Mouse (Mus musculus): Measurements from ENCODE around the gene Qrsl1.
"Not testable (repeated sequence)": the region's sequence is repeated elsewhere in the genome, so short reads cannot be mapped to it uniquely, and the experiment has no call there.

The Qrsl1 gene

DNA sequence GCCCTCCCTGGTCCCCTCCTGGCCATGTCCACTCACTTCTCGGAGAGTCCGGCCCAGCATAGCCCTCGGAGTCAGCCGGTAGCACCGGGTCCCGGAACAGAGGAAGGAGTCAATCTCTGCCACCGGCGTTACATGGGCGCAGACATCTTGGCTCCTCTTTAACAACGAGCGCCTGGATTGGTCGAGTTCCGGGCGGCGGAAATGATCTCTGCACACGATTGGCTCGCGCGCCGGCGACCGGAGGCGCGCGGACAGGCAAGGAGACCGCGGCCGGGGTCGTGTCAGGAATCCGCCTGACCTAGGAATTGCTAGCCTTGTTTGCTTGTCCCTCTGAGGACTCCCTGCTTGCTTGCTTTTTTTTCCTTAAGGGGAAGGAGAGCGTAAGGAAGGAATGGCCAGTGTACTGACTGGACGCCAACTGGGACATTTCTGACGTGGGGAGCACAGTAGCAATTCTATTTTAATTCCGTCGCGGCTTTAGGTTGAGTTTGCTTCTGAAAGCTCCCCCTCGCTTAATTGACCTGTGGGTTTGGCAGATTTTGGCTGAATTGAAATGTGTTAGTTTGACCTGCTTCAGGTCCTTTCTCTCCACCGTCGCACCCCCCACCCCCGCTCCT is at the start of gene Qrsl1, which contains the start of gene Rtn4ip1:
Gene Qrsl1, minus strand, starts transcription at position 168 of the 617 bp plus-strand sequence.
Gene Rtn4ip1, plus strand, starts transcription at position 230 of the 617 bp plus-strand sequence.
- in situ Hi-C loops (cut with MboI; ENCODE audit: low pct_unique_long_range_greater_than_20kb in 1 of 2, low sequenced_read_pairs in 2 of 2, unreplicated experiment in 1 of 2): no loop called here

DNA sequence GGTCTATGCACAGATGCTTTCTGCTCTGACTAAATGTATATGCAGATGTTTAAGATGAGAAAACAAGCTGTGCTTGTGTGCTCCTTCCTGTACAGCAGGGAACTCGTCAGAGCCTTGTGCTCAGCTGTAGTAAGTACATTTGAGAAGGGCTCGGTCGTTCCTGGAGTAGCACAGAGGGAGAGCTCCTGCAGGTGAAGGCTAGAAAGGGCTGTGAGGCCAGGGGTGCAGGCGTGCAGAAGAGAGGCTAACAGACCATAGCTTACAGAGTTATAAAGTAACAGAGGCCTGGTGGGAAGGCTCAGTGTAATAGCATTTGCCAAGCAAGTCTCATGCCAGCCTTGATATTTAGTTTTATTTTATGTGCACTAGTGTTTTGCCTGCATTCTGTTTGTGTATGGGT is 43.9 kb upstream of the Qrsl1 start:
- in situ Hi-C loops (cut with MboI; ENCODE audit: low pct_unique_long_range_greater_than_20kb in 1 of 2, low sequenced_read_pairs in 2 of 2, unreplicated experiment in 1 of 2): no loop called here

DNA sequence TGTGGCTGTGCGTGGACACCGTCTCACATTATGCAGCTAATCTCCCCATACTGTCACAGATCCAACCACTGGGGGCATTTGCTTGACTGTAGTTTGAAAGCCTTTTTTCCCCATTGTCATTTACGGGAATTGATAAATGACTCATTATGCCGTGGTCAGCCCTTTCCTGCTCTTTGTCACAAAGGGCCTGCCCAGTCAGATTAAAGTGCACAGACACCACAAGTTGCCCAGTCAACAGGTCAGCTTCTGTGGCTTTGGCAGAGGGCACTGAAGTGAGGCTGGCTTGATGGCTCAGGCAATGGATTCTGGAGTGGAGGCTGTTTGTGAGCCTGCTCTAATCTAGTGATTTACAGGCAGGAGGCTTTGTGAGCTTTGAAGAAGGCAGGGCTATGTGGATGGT is 42.2 kb upstream of the Qrsl1 start:
- in situ Hi-C loops (cut with MboI; ENCODE audit: low pct_unique_long_range_greater_than_20kb in 1 of 2, low sequenced_read_pairs in 2 of 2, unreplicated experiment in 1 of 2): no loop called here

DNA sequence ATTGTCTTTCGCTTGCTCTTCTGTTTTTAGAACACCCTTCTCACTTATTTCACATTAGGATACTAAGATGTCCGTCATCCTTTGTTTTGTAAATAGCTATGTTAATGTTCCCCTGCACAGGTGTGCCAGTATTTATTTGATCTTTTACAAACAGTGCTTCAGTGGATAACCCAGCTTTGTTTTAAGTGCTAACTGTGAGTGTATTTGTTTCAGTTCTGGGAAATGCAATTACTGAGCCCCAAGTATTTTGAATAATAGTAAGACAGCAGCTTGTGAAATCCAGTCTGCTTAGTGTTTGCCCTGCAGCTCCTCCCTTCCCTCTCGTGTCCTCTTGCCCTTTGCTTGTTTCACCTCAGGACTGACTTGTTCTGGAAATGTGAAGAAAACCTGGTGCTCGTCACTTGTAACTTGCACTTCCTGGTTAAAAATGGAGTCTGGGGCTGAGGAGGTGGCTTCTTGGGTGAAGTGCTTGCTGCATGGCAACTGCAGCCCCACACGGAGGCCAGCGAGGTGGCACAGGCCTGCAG is 37.7 kb upstream of the Qrsl1 start:
- in situ Hi-C loops (cut with MboI; ENCODE audit: low pct_unique_long_range_greater_than_20kb in 1 of 2, low sequenced_read_pairs in 2 of 2, unreplicated experiment in 1 of 2): no loop called here

DNA sequence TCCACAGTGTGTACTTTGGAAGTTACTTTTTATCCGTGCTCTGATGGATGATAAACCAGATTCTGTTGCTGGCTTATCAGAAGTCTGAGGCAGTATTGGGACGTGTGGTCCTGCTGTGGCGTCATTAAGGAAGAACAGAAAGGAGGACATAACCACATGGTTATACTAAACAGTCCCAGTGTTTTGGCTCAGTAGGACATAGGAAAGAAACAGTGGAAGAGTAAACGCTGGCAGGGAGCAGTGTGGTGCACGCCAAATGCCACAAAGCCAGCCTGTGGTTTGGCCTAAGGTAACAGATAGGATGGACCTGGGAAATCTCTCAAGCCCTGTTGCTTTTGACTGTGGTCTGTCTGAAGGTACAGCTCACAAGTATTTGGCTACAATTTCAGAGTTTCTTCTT is 27.1 kb upstream of the Qrsl1 start:
- in situ Hi-C loops (cut with MboI; ENCODE audit: low pct_unique_long_range_greater_than_20kb in 1 of 2, low sequenced_read_pairs in 2 of 2, unreplicated experiment in 1 of 2): no loop called here

DNA sequence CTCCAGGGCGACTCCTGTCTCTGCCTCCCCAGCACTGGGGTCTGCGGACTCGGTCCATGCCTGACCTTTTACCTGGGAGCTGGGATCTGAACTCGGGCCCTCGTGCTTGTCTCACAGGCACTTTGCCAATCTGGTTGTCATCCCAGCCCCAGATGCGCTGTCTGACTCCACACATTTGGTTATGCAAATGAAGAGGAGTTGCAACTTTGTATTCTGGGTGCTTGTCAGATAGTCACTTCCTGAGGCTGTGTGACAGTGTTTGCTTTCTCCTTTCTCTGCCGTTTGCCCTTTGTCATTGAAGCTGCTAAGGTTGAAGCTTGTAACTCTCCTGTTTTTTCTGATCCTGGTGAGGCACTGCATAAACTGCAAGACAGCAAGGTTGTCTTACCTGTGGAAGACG is 26.2 kb upstream of the Qrsl1 start:
- in situ Hi-C loops (cut with MboI; ENCODE audit: low pct_unique_long_range_greater_than_20kb in 1 of 2, low sequenced_read_pairs in 2 of 2, unreplicated experiment in 1 of 2): no loop called here

DNA sequence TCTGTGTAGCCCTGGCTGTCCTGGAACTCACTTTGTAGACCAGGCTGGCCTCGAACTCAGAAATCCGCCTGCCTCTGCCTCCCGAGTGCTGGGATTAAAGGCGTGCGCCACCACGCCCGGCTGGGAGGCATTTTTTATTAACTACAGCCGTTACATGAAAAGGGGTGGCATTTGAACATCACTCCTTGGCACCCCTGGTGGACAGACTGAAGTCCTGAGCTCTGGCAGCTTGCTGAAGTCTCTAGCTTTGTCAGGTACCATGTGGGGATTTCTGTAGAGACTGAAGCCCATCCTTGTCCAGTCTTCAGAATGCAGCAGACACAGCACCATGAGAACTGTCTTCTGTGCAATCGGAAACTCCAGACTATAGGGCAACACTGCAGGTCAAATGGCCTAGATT is 24.2 kb upstream of the Qrsl1 start:
- in situ Hi-C loops (cut with MboI; ENCODE audit: low pct_unique_long_range_greater_than_20kb in 1 of 2, low sequenced_read_pairs in 2 of 2, unreplicated experiment in 1 of 2): not testable (repeated sequence)

DNA sequence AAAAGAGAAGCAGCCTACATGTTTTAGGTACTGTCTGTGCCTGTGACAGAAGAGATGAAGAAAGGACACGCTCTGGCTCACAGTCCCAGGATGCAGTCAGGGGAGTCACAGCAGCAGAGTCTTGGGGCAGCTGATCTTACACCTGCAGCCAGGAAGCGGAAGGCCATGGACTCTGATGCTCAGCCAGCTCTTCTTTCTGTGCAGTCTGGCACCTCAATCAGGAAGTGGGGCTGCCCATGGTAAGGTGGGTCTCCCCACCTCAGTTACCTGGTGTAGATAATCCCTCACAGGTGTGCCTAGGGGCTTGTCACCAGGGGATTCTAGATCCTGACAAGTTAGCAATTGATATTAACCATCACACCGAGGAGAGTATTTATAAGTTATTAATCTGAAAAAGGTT is 21.6 kb upstream of the Qrsl1 start:
- in situ Hi-C loops (cut with MboI; ENCODE audit: low pct_unique_long_range_greater_than_20kb in 1 of 2, low sequenced_read_pairs in 2 of 2, unreplicated experiment in 1 of 2): no loop called here

DNA sequence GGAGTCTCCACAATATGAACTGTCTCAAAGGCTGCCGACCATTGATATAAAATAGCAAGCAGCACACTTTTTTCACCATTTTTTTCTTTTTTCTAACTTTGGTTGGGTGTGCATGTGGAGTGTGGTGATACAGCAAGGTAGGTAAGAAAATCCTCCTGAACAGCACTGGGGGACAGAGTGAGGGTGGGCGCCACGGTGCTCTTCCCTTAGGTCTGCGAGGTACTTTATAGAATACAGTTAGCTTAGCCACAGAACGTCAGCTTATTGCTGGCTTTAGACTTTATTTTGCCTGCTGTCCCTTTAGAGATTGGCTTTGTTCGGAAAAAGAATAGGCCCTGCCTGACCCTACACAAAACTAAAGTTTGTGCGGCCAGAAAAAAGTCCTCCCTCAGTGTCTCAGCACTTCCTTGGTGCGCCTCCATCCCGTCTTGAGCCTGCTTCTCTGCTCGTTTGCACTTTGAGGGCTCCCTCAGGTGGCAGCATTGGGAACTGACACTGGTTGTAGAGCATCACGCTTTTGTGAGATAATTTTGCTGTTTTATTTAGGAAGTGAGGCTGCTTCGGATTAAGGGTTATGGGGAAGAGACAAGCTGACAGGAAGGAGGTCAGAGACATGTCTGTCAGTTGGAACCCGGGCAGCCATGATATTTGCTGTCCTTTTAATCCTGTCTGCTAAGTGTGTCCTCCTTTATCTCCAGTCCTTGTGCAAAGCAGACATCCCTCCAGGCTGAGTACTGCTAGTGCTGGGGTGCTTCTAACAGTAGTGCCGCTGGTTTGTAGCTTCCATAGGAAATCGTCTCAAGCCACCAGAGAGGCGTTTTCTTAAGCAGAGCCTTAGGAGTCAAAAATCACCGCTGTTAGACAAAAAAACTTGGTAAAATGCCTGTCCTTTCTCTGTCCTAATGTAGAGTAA is 17.4 kb upstream of the Qrsl1 start:
- in situ Hi-C loops (cut with MboI; ENCODE audit: low pct_unique_long_range_greater_than_20kb in 1 of 2, low sequenced_read_pairs in 2 of 2, unreplicated experiment in 1 of 2): loop anchor here (10.0 kb wide), 2 partner anchors 334 to 344 kb away; partner anchors contain the start of gene Cd24a (in 1 of the 2)

DNA sequence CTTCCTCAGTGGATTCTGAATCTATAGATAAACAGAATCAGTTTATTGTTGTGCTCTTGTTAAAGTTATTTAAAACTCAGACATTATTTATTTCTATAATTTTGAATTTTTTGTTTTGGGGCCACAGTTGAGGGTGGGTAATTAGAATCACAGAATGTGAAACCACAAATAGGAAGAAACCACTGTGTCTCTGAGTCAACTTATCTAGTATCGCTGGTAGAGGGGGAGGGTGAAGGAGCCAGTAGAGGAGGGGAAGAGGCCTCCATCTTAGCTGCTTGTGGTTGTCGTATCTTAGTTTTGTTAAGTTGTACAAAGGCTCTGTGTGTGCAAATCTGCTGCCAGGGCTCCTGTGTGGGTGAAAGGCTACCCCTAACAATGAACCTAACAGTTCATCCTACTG is 15.2 kb upstream of the Qrsl1 start:
- in situ Hi-C loops (cut with MboI; ENCODE audit: low pct_unique_long_range_greater_than_20kb in 1 of 2, low sequenced_read_pairs in 2 of 2, unreplicated experiment in 1 of 2): loop anchor here (10.0 kb wide), 2 partner anchors 332 to 342 kb away; partner anchors contain the start of gene Cd24a (in 1 of the 2)

DNA sequence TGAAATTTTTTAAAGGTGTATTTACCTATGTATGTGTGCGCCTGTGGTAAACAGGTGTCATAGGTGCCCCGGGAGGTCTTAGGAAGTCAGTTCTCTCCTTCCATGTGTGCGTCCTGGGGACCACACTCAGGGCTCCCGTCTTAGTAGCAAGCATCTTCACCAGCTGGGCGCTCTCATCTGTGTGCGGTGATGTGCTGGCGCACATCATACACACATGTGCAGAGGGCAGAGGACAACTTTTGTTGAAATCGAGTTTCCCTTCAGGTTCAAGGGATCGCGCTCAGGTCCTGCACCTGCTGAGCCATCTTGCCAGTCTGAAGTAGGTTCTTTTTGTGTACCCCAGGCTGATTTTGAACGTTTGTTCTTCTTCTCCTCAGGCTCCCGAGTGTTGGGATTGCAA is 14.6 kb upstream of the Qrsl1 start:
- in situ Hi-C loops (cut with MboI; ENCODE audit: low pct_unique_long_range_greater_than_20kb in 1 of 2, low sequenced_read_pairs in 2 of 2, unreplicated experiment in 1 of 2): loop anchor here (10.0 kb wide), 2 partner anchors 331 to 341 kb away; partner anchors contain the start of gene Cd24a (in 1 of the 2)

DNA sequence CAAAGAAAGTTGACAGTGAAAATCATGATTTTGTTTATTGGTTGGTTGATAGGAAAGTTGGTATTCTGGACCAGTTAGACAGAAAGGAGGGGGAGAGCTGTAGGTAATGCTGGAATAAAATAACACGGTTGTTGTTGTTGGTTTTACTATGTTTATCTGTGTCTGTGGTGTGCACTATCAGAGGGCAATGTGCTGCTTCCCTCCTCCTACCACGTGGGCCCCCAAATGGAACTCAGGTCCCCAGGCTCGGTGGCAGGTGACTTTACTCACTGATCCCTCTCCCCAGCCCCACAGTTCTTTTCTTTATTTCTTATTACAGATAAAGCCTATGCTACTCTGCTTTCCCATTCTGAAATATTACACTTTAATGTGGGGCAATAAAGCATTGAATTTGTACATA is 10.7 kb upstream of the Qrsl1 start:
- in situ Hi-C loops (cut with MboI; ENCODE audit: low pct_unique_long_range_greater_than_20kb in 1 of 2, low sequenced_read_pairs in 2 of 2, unreplicated experiment in 1 of 2): loop anchor here (10.0 kb wide), 2 partner anchors 327 to 337 kb away; partner anchors contain the start of gene Cd24a (in 1 of the 2)

DNA sequence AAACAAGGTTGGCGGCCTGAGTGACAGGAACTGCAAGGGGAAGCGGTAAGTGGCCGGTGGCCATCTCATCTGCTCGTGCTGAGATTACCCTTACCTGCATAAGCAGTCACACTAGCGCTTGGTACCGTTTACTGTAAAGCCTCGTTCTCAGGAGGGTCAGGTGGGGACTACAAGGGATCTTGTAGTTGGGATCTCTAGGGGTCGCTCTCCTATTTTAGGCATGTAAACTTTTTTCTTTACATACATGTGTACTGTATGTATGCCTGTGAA is 9.3 kb upstream of the Qrsl1 start:
- in situ Hi-C loops (cut with MboI; ENCODE audit: low pct_unique_long_range_greater_than_20kb in 1 of 2, low sequenced_read_pairs in 2 of 2, unreplicated experiment in 1 of 2): loop anchor here (10.0 kb wide), 2 partner anchors 326 to 336 kb away; partner anchors contain the start of gene Cd24a (in 1 of the 2)

DNA sequence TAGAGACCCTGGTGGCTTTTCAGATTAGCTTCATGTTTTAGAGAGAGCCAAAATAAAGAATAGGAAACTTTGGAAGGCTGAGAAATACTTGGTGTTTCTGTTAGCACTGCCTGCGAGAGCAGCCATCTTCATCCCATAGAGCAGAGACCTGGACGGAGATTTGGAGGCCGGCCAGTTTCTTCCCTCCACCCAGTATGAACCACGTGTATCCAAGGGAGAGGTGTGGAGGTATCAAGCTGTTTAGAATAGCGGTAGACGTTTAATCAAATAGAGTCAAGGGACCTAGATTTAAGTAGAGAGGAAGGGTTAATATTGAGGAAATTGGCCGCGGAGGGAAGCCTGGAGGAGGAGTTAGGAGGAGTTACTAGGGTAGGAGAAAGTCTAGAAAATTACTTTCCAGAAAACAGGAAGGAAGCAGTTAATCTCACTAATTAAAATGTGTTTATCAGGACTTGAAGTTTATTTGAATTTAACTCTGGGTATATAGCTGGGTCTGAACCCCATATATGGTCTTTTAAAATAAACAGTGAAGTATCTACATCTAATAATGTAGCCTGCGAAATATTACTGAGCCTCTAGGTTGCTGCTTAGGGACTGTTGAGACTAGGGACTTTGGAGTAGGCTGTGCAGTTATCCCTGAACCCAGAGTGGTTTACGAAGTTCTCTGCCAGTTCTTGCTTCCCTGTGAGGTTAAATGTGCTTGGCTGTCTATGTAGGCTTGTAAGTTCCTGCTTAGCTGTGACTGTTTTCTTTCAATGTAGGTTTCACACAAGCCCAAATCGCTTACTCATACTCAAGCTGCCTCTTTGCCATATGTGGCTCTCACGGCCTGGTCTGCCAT is 8.7 kb upstream of the Qrsl1 start:
- in situ Hi-C loops (cut with MboI; ENCODE audit: low pct_unique_long_range_greater_than_20kb in 1 of 2, low sequenced_read_pairs in 2 of 2, unreplicated experiment in 1 of 2): loop anchor here (10.0 kb wide), 2 partner anchors 325 to 335 kb away; partner anchors contain the start of gene Cd24a (in 1 of the 2)

DNA sequence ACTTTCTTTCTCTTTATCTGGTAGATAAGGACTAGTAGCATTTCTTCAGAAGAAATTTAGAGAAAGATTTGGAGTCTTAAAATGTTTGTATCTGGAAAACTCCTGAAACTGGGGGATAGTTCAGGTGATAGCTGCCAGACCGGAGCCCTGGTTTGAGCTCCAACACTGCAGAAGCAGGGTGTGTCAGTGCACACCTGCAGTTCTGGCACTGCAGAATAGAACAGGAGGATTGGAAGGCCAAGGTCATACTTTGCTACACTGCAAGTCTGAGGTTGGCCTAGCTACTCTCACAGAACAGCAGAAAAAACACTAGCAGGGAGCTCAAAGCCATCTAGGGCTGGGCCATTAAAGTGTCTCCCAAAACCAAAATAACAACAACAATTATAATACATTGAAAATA is 3.0 kb upstream of the Qrsl1 start:
- in situ Hi-C loops (cut with MboI; ENCODE audit: low pct_unique_long_range_greater_than_20kb in 1 of 2, low sequenced_read_pairs in 2 of 2, unreplicated experiment in 1 of 2): no loop called here

DNA sequence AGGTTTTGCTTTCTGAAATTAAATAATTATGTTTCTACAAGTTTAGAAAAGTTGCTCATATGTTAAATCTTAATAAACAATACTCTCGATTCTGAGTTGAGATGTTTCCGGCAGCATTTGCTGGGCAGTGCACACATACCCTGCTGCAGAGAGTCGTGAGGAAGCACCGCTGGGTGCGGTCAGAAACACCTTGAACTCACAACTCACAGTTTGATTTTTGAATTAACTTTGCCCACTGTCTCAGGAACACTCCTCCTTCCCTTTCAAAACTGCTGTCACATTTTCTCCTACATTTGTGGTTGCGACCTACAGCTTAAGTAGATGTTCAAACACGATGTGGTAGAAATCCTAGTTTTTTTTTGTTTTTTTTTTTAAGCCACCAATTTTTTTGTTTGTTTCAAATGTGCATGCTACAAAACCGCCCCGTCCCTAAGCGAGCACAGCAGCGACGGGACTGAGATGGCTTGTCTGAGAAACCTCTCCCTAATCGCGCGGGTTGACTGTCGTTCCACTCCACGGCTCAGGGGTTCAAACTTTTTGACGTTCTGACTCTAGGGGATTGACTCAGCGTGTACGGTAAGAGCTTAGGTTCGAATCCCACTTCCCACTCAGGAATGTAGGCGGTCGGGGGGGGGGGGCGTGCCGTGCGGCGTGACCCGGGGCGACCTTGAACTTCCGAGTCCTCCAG is 518 bp downstream of the Qrsl1 start:
- in situ Hi-C loops (cut with MboI; ENCODE audit: low pct_unique_long_range_greater_than_20kb in 1 of 2, low sequenced_read_pairs in 2 of 2, unreplicated experiment in 1 of 2): no loop called here

DNA sequence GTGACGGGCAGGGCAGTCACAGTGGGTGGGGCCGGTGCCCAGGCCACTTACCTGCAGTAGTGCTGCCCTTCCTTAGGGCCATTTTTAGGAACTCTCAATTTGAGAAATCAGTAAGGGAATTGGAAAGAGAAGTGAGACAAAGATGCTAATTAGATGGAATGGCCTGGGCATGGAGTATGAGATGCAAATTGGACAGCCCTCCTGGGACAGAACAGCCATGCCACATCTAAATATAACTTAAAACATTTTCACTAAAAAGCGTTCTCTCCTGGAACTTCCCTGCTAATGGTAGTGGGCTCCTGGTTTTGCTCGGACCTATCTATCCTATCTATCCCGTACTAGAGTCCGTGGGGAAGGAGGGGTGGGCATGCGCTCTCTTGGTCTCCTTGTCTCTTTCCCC is 3.3 kb downstream of the Qrsl1 start:
- in situ Hi-C loops (cut with MboI; ENCODE audit: low pct_unique_long_range_greater_than_20kb in 1 of 2, low sequenced_read_pairs in 2 of 2, unreplicated experiment in 1 of 2): no loop called here

DNA sequence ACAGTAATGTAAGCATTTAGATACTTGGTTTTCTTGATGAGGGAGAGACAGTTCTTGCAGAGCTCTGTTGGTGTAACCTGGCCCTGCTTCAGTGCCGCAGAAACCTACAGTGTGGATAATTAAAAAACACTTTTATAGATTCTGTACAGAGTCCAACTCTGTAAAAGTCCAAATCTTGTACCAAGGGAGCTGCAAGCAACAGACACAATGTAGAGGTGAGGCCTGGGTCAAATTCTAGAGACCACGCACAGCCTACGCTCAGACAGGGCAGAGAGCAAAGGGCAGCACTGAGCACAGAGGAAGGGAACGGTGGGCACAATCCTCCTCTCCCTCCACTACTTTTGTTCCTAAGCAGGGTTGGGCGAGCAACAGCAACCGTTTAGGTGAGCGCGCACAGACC is 5.5 kb downstream of the Qrsl1 start:
- in situ Hi-C loops (cut with MboI; ENCODE audit: low pct_unique_long_range_greater_than_20kb in 1 of 2, low sequenced_read_pairs in 2 of 2, unreplicated experiment in 1 of 2): no loop called here
